Mouse (Mus musculus) limb, embryonic 12.5 days (tissue): Measurements from ENCODE around the gene Inpp4b. TPM values are rescaled to one million over a fixed set of nuclear protein-coding genes. Genes with fewer than 3 reads are reported as not detected.

Experiments
- ATAC-seq: fragments of 200-750 bp; cut with Nextera tagmentation; 2 replicates; pipeline ENCODE4 v1.8.0; 2017; ENCODE audit warnings: low read depth, moderate TSS enrichment; ENCODE audit not compliant: insufficient number of reproducible peaks, insufficient read depth, low FRiP score, low TSS enrichment
- H3K27ac ChIP-seq: fragments of 300-500 bp; sonication (generic); 2 replicates; pipeline ENCODE4 v1.5.1; 2016; ENCODE audit warnings: mild to moderate bottlenecking, moderate library complexity
- H3K27me3 ChIP-seq: fragments of 300-500 bp; sonication (generic); 2 replicates; pipeline ENCODE4 v1.6.1; 2016; ENCODE audit warnings: mild to moderate bottlenecking, moderate library complexity
- H3K36me3 ChIP-seq: fragments of 300-500 bp; sonication (generic); 2 replicates; pipeline ENCODE4 v1.6.1; 2016; ENCODE audit warnings: mild to moderate bottlenecking, moderate library complexity
- H3K4me1 ChIP-seq: fragments of 300-500 bp; sonication (generic); replicated peaks from 2 replicates; pipeline ENCODE4 v1.6.1; 2016
- H3K4me2 ChIP-seq: fragments of 300-500 bp; sonication (generic); 2 replicates; pipeline ENCODE4 v1.6.1; 2016; ENCODE audit warnings: mild to moderate bottlenecking, moderate library complexity
- H3K4me3 ChIP-seq: fragments of 300-500 bp; sonication (generic); replicated peaks from 2 replicates; pipeline ENCODE4 v1.5.1; 2016; ENCODE audit warnings: mild to moderate bottlenecking
- H3K9ac ChIP-seq: fragments of 300-500 bp; sonication (generic); replicated peaks from 2 replicates; pipeline ENCODE4 v1.6.1; 2016; ENCODE audit warnings: mild to moderate bottlenecking, moderate library complexity
- H3K9me3 ChIP-seq: fragments of 300-500 bp; sonication (generic); 2 replicates; pipeline ENCODE4 v1.6.1; 2016; ENCODE audit warnings: mild to moderate bottlenecking, moderate library complexity
- WGBS: fragments of 180-500 bp; shearing (Covaris S2); methylation state at CpG from one replicate; pipeline ENCODE4 v1.1.7; 2016; 5-methylcytosine and 5-hydroxymethylcytosine counted together
- polyA plus RNA-seq: library from polyadenylated mRNA; unstranded; fragments of >200 nt; fragmentation: Nextera tagmentation; extraction: Ambion mirVana; gene quantifications from 2 replicates; pipeline ENCODE4 v1.2.1, GENCODE M21; 2016

Inpp4b gene
- polyA plus RNA-seq, 1 experiment from 2014 or later = 15.7 TPM

DNA sequence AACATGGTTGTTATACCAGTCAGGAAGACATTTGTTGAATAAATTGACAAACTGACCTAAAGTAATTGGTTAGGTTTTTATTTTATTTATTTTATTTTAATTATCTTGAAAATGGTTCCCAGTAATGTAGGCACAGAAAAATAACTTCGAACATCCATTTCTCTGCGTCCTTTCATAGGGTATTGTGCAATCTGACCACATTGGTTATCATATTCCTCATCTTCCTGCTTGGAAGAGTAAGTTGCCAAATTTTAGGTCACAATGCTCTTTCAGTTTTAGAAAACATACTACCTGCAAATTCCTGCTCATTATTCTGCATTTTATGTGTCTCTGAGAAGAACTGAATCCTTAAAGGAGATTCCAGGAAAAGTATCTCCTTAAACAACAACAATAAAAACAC, 505.6 kb downstream of the Inpp4b start:
- Histone ChIP-seq H3K4me2 (no peak overlapping the region), H3K27me3 (no peaks in the 10 kb centered on the region), H3K36me3 (no peaks in the 10 kb centered on the region), H3K9me3 (no peaks in the 10 kb centered on the region), H3K4me3 (no peak overlapping the region), H3K4me1 (no peaks in the 10 kb centered on the region), H3K27ac (no peak overlapping the region), H3K9ac (no peak overlapping the region)
- no peak for ATAC-seq
- WGBS = 96% methylated on average over 2 of the region's 2 CpGs

DNA sequence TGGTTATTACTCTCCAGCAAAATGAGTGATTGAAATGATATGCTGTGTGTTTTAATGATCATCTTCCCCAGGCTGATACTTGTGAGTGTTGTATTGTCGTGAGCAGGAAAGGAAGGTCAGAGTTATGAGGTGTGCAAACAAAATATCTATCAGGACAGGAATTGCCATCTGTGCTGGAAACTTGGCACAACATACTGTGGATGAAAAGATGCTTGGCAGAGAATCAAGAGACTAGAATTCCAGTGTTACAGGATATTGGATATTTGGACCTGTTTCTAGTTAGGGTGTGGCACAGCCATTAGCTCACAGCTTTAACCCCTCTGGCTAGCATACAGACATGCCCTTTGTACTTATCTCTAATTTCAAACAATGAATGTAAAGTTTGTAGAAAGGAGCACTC, 507.6 kb downstream of the Inpp4b start:
- no peak for ATAC-seq
- WGBS = 62% methylated on average over 1 of the region's 1 CpGs
- Histone ChIP-seq H3K27me3 (no peaks in the 10 kb centered on the region), H3K36me3 (no peaks in the 10 kb centered on the region), H3K4me3 (no peak overlapping the region), H3K9ac (no peak overlapping the region), H3K4me1 (no peaks in the 10 kb centered on the region), H3K27ac (no peak overlapping the region), H3K4me2 (no peak overlapping the region), H3K9me3 (no peaks in the 10 kb centered on the region)

DNA sequence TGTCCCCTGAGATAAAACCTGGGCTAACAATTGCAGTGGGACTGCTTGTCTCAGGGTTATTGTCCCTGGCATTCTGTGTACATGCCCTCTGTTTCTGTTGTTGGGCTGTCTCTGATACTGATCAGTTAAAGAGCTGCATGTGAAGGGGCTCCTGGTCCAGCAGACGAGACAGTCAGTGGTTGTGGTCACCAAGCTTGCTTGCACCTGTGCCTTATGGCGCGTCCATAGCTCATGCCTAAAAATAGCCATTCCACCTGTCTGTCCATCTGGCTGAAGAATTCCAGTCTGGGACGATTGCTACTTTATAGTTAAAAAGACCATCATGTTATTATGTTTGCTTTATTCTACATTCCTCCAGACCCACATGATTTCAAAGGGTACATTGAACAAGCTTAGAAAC, 510.8 kb downstream of the Inpp4b start:
- H3K9me3 ChIP-seq = no peaks in the 10 kb centered on the region

DNA sequence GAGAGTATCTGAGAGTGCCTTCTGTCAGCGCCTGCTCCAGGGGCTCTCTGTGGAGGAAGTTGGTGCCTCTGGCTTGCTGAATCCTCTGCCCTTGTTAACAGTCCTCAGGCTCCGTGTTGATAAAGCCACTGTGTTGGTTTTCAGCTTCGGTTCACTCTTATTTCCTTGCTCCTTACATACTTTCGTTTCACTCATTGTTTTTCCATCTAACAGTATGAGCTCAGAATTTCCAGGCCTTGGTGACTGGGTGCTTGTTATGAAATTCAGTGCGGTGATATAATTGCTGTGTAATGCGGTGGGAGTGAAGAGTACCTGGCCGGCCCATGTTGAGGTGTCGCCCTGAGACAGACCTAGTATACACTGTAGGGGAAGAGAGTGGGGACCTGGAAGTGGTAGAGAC, 512.2 kb downstream of the Inpp4b start:
- Histone ChIP-seq H3K36me3 (no peaks in the 10 kb centered on the region), H3K27me3 (no peaks in the 10 kb centered on the region), H3K4me2 (no peak overlapping the region), H3K4me3 (no peak overlapping the region), H3K4me1 (peaks cover 8% of the 10 kb centered on the region), H3K27ac (no peak overlapping the region), H3K9ac (no peak overlapping the region), H3K9me3 (no peaks in the 10 kb centered on the region)
- WGBS = 87% methylated on average over 8 of the region's 8 CpGs
- ATAC-seq = no peak

More for the DNA sequence above, 510.8 kb downstream of the Inpp4b start:
- no peak for ATAC-seq
- Histone ChIP-seq H3K27me3 (no peaks in the 10 kb centered on the region), H3K4me1 (peaks cover 8% of the 10 kb centered on the region), H3K9ac (no peak overlapping the region), H3K4me2 (no peak overlapping the region), H3K27ac (no peak overlapping the region), H3K4me3 (no peak overlapping the region), H3K36me3 (no peaks in the 10 kb centered on the region)
- 78% methylated on average over 4 of the region's 4 CpGs for WGBS

DNA sequence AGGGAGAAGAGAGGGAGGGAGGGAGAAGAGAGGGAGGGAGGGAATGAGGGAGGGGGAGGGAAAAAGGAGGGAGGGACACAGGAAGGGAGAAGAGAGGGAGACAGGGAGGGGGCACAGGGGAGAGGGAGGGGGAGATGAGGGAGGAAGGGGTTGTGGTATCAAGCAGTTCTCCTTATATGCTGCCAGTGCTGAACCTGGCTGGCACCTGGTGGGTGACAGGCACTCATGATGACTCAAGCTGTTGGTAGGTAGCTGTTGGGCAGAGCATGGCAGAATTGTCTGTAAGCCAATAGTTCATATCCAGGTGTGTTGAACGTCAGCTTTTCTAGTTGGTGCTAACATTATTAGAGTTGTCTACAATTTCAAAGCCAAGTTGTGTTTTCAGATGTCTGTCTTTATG, 512.7 kb downstream of the Inpp4b start:
- no peak overlapping the region for H3K4me2 ChIP-seq
- H3K36me3 ChIP-seq = no peaks in the 10 kb centered on the region
- no peak overlapping the region for H3K4me3 ChIP-seq
- WGBS = 68% methylated on average over 1 of the region's 1 CpGs
- no peaks in the 10 kb centered on the region for H3K9me3 ChIP-seq
- no peak overlapping the region for H3K9ac ChIP-seq
- no peak overlapping the region for H3K27ac ChIP-seq
- no peaks in the 10 kb centered on the region for H3K27me3 ChIP-seq
- ATAC-seq = no peak
- H3K4me1 ChIP-seq = peaks cover 8% of the 10 kb centered on the region

DNA sequence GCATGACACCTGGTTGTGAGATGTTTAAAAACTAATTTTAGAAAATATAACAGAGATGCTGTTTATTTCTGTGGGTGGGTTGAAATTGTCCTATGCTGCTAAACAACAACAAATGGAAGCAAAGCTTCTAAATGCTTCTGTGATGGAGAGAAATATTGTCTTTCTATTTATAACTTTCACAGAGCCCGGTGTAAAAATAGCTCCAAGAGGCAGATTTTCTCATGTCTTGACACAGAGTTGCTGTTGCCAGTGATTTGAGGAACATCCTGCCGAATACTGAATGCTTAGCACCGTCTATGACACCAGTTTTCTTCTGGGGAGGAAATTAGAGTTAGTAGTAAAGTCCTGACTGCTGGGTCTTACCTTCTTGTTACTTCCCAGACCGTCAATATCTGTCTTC, 513.8 kb downstream of the Inpp4b start:
- no peaks in the 10 kb centered on the region for H3K27me3 ChIP-seq
- 77% methylated on average over 4 of the region's 4 CpGs for WGBS
- H3K9ac ChIP-seq = no peak overlapping the region
- H3K4me2 ChIP-seq = no peak overlapping the region
- peaks cover 8% of the 10 kb centered on the region for H3K4me1 ChIP-seq
- H3K4me3 ChIP-seq = no peak overlapping the region
- no peak for ATAC-seq
- H3K27ac ChIP-seq = no peak overlapping the region
- H3K36me3 ChIP-seq = no peaks in the 10 kb centered on the region
- H3K9me3 ChIP-seq = no peaks in the 10 kb centered on the region

DNA sequence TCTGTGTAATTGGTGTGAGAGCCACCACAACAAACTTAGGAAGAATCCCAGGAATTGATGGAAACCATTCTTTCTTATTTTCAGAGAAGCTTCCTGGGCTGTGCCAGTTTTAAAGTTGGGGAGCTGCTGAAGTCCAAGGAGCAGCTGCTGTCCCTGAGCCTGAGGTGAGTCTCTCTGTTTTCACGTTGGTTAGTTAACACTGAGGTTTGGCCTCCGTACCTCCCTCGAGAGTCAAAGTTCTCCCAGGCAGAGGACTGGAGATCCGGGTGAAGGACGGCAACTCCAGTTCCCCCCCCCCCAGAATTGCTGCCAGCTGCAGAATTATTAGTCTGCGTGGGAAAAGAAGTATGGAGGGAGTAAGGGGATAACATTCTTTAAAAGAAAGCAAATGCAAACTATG, 514.3 kb downstream of the Inpp4b start:
- H3K4me3 ChIP-seq = no peak overlapping the region
- no peak overlapping the region for H3K27ac ChIP-seq
- H3K9me3 ChIP-seq = no peaks in the 10 kb centered on the region
- 20% methylated on average over 6 of the region's 6 CpGs for WGBS
- no peak for ATAC-seq
- no peak overlapping the region for H3K4me2 ChIP-seq
- peaks cover 8% of the 10 kb centered on the region for H3K4me1 ChIP-seq
- no peaks in the 10 kb centered on the region for H3K36me3 ChIP-seq
- H3K27me3 ChIP-seq = no peaks in the 10 kb centered on the region
- H3K9ac ChIP-seq = no peak overlapping the region

DNA sequence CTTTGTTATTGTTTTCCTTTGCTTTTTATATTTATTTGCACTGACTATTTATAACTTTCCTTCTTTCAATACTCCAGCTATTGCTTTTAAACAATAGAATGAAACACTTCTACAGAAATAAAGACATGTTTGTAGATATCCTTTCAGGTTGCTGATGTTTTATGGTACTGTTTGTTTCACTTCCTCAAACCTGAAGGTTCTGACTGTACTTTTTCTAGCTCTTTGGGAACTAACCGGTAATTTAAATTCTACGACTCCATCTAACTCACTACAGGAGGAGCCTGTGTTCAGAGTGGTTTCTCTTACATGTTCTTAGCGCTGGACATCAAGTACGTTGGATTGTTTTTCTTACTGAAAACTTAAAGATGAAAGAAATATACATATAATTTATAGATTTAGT, 516.0 kb downstream of the Inpp4b start:
- no peak overlapping the region for H3K27ac ChIP-seq
- H3K4me2 ChIP-seq = no peak overlapping the region
- WGBS = 88% methylated on average over 4 of the region's 4 CpGs
- no peaks in the 10 kb centered on the region for H3K36me3 ChIP-seq
- no peak overlapping the region for H3K4me3 ChIP-seq
- H3K27me3 ChIP-seq = no peaks in the 10 kb centered on the region
- no peak for ATAC-seq
- H3K9ac ChIP-seq = no peak overlapping the region
- no peaks in the 10 kb centered on the region for H3K9me3 ChIP-seq
- peaks cover 8% of the 10 kb centered on the region for H3K4me1 ChIP-seq

DNA sequence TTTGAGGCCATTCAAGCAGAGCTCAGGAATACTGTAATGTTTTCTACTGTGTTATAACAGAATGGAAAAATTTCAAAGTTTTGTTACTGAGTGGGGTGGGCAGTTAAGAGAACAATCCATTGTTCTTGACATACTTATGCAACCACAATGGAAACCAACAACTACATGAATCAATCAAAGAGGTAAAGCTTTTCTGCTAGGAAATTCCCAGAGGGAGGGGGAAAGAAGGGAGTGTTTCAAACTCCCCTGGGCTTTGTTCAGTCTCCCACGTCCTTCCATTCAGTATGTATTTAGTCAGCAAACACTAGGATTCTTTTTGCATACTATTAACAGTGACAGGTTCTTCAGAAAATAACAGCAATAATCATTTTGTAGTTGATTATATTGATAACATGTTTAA, 517.4 kb downstream of the Inpp4b start:
- no peak overlapping the region for H3K9ac ChIP-seq
- H3K27ac ChIP-seq = no peak overlapping the region
- 76% methylated on average over 1 of the region's 1 CpGs for whole genome bisulfite sequencing
- H3K4me1 ChIP-seq = peaks cover 8% of the 10 kb centered on the region
- H3K9me3 ChIP-seq = no peaks in the 10 kb centered on the region
- no peak overlapping the region for H3K4me3 ChIP-seq
- no peaks in the 10 kb centered on the region for H3K27me3 ChIP-seq
- no peak overlapping the region for H3K4me2 ChIP-seq
- H3K36me3 ChIP-seq = no peaks in the 10 kb centered on the region
- no peak for ATAC-seq

DNA sequence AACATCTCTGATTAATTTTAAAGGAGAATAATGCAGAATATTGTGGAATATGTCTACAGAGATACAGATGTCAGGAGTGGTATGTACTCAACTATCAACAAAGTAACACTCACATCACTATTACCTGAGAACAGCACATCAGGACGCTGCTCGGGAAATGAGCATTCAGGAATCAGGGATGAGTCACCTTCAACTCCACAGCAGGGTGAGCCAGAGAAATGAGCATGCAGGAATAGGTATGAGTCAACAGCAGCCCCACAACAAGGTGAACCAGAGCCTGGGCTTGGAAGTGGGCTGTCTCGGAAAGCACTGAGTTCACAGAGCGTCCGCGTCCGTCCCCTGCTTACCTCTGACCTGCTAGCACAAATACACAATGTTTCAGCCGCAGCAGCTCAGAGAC, 519.0 kb downstream of the Inpp4b start:
- no peak overlapping the region for H3K4me2 ChIP-seq
- peaks cover 7% of the 10 kb centered on the region for H3K4me1 ChIP-seq
- no peaks in the 10 kb centered on the region for H3K36me3 ChIP-seq
- no peak for ATAC-seq
- no peaks in the 10 kb centered on the region for H3K9me3 ChIP-seq
- H3K9ac ChIP-seq = no peak overlapping the region
- H3K27ac ChIP-seq = no peak overlapping the region
- H3K4me3 ChIP-seq = no peak overlapping the region
- WGBS = 87% methylated on average over 8 of the region's 8 CpGs
- H3K27me3 ChIP-seq = no peaks in the 10 kb centered on the region

DNA sequence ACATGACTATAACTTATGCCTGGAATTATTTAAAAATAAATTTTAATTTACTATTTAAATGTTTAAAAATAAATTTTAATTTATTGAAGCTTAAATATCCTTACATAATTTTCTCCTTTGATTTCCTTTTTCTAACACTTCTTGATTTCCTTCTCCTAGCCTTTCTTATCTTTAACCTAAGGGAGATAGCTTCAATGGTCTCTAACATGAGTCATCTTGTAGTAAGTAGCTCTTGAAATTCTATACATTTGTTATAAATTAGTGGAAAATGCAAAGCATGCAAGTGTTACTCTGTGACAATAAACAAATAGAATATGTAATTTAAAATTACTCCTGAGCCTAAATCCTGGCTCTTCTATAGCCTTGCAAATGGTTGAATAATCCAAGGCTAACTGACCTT, 520.4 kb downstream of the Inpp4b start:
- Histone ChIP-seq H3K27ac (no peak overlapping the region), H3K9ac (no peak overlapping the region)
- no peak for ATAC-seq

DNA sequence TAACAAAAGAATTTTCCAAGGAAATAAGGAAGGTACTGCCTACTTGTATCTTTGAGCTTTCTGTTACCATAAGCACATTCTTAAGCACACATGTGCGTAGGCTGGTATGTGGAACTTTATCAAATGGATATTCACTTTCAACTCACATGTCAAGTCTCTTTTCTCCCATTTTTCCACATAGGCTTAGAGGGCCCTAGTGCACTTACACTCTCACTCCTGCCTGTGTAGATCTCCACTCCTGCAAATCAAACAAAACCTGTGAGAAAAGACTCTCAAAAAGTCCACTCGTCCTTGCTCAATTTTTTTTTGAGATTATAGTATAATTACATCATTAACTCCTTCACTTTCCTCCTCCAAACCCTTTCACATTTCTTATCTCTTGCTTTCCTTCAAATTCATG, 522.0 kb downstream of the Inpp4b start:
- H3K4me3 ChIP-seq = no peak overlapping the region
- H3K27ac ChIP-seq = no peak overlapping the region
- WGBS = 82% methylated on average over 2 of the region's 2 CpGs
- no peaks in the 10 kb centered on the region for H3K27me3 ChIP-seq
- H3K9ac ChIP-seq = no peak overlapping the region
- no peaks in the 10 kb centered on the region for H3K36me3 ChIP-seq
- H3K9me3 ChIP-seq = no peaks in the 10 kb centered on the region
- ATAC-seq = no peak
- no peaks in the 10 kb centered on the region for H3K4me1 ChIP-seq
- H3K4me2 ChIP-seq = no peak overlapping the region

More for the DNA sequence above, 520.4 kb downstream of the Inpp4b start:
- no peak overlapping the region for H3K4me2 ChIP-seq
- H3K27me3 ChIP-seq = no peaks in the 10 kb centered on the region
- no peaks in the 10 kb centered on the region for H3K9me3 ChIP-seq
- H3K36me3 ChIP-seq = no peaks in the 10 kb centered on the region
- H3K4me3 ChIP-seq = no peak overlapping the region
- no peaks in the 10 kb centered on the region for H3K4me1 ChIP-seq
